Mouse (Mus musculus) frontal cortex, adult (tissue): ENCODE measurements around the gene Slc25a36.

Experiments
- ATAC-seq: cut with Nextera tagmentation; 2 replicates; pipeline ENCODE4 v1.9.2; 2017; ENCODE audit warnings: mild to moderate bottlenecking, moderate library complexity, mixed read lengths; ENCODE audit not compliant: low TSS enrichment

Gene Slc25a36

DNA sequence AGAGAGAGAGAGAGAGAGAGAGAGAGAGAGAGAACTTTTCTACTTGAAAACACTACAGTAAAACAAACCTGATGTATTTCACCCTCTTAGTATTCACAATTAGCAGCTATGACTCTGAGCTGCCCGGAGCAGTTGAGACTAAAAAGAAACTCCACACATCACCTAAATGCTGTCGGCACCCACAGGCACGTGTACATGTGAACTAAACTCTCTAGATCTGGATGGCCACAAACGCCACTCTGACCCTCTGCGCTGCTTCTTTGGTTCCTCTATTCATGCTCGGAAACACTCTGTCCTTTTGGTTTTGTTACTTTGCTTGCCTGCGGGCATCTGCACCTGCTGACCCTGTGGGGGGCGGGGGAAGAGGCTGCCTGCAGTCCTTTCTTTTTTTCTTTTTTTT, 69.3 kb downstream of the Slc25a36 start:
- ATAC-seq = no peak

DNA sequence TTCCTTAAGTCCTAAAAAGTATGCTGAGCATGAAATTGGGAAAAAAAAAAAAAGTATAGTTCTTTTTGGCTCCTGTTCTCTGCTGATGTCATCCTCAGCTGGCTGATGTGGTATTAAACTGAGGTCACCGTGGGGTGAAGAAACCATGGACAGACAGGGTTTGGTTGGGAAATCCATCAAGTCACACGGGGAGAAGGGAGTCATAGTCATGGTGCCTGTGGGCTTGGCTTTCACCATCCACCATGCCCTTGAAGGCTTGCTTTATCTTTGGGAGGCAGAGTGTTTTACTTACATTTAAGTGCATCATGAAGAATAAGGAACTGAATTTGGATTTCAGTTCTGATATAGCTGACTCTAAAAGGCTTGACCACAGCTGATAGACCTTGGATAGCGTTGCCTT, 72.9 kb downstream of the Slc25a36 start:
- ATAC-seq = no peak

DNA sequence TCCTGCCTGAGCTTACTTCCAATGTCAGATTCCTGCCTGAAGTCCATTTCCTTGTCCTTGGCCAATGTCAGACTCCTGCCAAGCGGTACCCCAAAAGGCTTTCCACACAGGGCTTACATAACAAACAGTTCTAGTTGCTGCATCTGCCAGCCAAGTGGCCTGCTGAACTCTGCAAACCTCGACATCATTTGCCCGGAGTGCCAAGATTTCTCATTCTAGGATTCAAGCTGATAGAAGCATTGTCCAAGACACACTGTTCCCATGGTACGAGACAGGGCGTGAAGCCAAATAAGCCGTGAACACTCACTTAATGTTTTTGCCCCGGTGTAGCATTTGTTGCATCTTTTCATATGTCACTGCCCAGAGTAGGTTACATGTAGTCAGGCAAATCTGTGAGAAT, 74.3 kb downstream of the Slc25a36 start:
- no peak for ATAC-seq

DNA sequence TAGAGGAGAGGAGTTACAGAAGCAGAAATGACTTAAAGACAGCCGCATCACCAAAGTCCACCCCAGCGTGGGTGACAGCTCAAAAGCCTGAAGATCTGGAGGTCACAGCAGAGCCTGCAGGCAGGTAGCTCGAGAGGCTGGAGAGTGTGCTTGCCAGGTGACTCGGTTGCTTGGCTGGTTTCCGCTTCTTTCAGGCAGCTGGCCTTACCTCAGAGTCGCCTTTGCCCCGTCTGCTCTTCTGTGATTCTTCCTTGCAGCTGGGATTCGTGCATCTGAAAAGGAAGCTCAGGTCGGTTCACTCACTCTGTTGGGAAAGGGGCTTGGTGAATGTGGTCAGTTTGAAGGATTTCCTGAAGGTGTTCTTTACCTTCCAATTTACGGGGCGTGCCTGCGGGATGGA, 83.6 kb downstream of the Slc25a36 start:
- ATAC-seq = no peak

DNA sequence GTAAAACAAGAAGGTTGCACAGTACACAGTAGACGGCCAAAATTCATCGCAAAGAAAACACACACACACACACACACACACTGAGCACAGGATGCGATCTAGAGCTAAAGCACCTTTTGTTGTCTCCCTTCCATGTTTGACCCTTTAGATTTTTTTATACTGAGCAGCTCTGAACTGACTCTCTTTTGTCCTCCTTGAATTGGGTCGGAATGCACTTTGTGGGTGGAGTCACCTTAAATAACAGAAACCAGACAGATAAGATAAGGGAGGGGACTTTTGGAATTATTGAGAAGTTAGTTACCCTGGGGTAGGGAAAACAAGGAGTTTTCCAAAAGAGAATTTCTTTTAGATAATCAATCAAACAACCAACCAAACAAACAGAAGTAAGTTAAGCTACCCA, 85.0 kb downstream of the Slc25a36 start:
- no peak for ATAC-seq
